Comparison of ENCODE assay signal across 22 mouse cellular contexts in the genomic region with DNA sequence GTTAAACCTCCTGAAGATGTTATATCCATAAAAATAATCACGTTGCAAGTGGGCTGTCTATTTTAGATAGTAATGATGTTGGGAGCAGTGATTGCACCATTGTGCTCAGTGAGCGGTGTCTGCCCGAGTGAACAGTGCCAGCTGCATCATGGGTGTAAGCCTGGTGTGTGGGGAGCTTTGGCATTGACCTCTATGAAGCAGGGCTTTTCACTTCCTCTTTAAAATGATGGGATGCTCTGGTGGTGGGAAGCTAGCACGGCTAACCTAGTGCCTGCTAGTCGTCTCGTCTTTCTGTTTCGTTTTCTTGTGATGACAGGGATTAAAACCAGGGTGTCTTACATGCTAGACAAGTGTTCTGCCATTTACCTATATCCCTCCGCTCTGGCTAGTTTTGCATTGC. TPM values are rescaled to one million over a fixed set of nuclear protein-coding genes. Genes with fewer than 3 reads are reported as not detected.
"Had no signal": no experiment of that assay in that cellular context is flagged by ENCODE, and none has a peak within 500 bp of the region (broad histone marks: within the 10 kb centered on the region; RNA-seq: fewer than 3 reads in every experiment).

No protein-coding gene starts in this region.

- H3K27ac ChIP-seq: kidney, embryonic 15.5 days; left cerebral cortex, adult 2 months; liver, embryonic 13.5 days; midbrain, embryonic 10.5 days; midbrain, embryonic 13.5 days; stomach, embryonic 15.5 days had no signal

- H3K9ac ChIP-seq: kidney, embryonic 15.5 days; liver, embryonic 13.5 days; midbrain, embryonic 13.5 days; stomach, embryonic 15.5 days had no signal

- H3K4me1 ChIP-seq: kidney, embryonic 15.5 days; liver, embryonic 13.5 days; megakaryocyte, embryonic 14.5 days; midbrain, embryonic 10.5 days; midbrain, embryonic 13.5 days; stomach, embryonic 15.5 days had no signal

- H3K27me3 ChIP-seq: kidney, embryonic 15.5 days; liver, embryonic 13.5 days; megakaryocyte, embryonic 14.5 days; midbrain, embryonic 13.5 days; stomach, embryonic 15.5 days had no signal

- H3K4me2 ChIP-seq: kidney, embryonic 15.5 days; liver, embryonic 13.5 days; midbrain, embryonic 13.5 days; stomach, embryonic 15.5 days had no signal

- DNase-seq: kidney, adult 8-10 months; kidney, postnatal 10 days; kidney, postnatal 36 days; layer of hippocampus, postnatal 36 days; liver, embryonic 13.5 days; lung, adult 2 months; lung, postnatal 14 days; lung, postnatal 4 days; right cerebral cortex, postnatal 4 days; thymus, adult 18-20 months; thymus, postnatal 14 days; thymus, postnatal 4 days had no signal

- H3K36me3 ChIP-seq: kidney, embryonic 15.5 days; liver, embryonic 13.5 days; midbrain, embryonic 10.5 days; midbrain, embryonic 13.5 days; stomach, embryonic 15.5 days had no signal

- H3K9me3 ChIP-seq: kidney, embryonic 15.5 days; liver, embryonic 13.5 days; midbrain, embryonic 10.5 days; midbrain, embryonic 13.5 days; stomach, embryonic 15.5 days had no signal

- H3K4me3 ChIP-seq: kidney, embryonic 15.5 days; left cerebral cortex, adult 2 months; liver, embryonic 13.5 days; megakaryocyte, embryonic 14.5 days; midbrain, embryonic 10.5 days; midbrain, embryonic 13.5 days; stomach, embryonic 15.5 days had no signal

- ATAC-seq: midbrain, embryonic 13.5 days; midbrain, embryonic 16.5 days had no signal

RNA-seq across cellular contexts. Expression of a gene that starts 10.3 kb away (rescaled TPM):
- total RNA-seq: monocyte, adult 5-6 weeks had no signal
- polyA plus RNA-seq: liver, adult 2 months; liver, embryonic 16.5 days had no signal
